Mouse (Mus musculus) MEL (cell line): ENCODE measurements around the gene Mdfi. TPM values are rescaled to one million over a fixed set of nuclear protein-coding genes. Genes with fewer than 3 reads are reported as not detected.

Source experiments
- DNase-seq: peaks from one replicate; pipeline ENCODE4 v3.0.0; 2011; ENCODE audit warnings: low read depth, low spot score
- H3K27ac ChIP-seq: 2 replicates; pipeline ENCODE4 v1.5.1; 2012; ENCODE audit warnings: low read depth, mild to moderate bottlenecking, control low read depth, low read length, moderate library complexity; ENCODE audit not compliant: control insufficient read depth
- H3K27me3 ChIP-seq, 2 experiments: fragments of 150-350 bp in 1 of 2; sonication (generic) in 1 of 2; 2 replicates each; pipeline ENCODE4 v1.6.1; 2012; ENCODE audit warnings: low read length in 2 of 2, mild to moderate bottlenecking in 2 of 2, improper control_type of control experiment in 1 of 2, moderate library complexity in 1 of 2; ENCODE audit not compliant: insufficient read depth in 2 of 2, control insufficient read depth in 1 of 2
- H3K36me3 ChIP-seq, 2 experiments: 2 replicates each; pipeline ENCODE4 v1.6.1; 2012 to 2014; ENCODE audit warnings: low read length in 2 of 2, improper control_type of control experiment in 1 of 2, inconsistent platforms in 1 of 2, mild to moderate bottlenecking in 1 of 2; ENCODE audit not compliant: insufficient read depth in 2 of 2, control insufficient read depth in 1 of 2
- H3K4me1 ChIP-seq, 2 experiments: fragments of 150-350 bp in 1 of 2; sonication (generic) in 1 of 2; 2 replicates each; pipeline ENCODE4 v1.6.1; 2012; ENCODE audit warnings: low read length in 2 of 2, improper control_type of control experiment in 1 of 2, mild to moderate bottlenecking in 1 of 2; ENCODE audit not compliant: insufficient read depth in 2 of 2, control insufficient read depth in 1 of 2
- H3K4me3 ChIP-seq, 2 experiments: fragments of 150-350 bp in 1 of 2; sonication (generic) in 1 of 2; 2 replicates each; pipeline ENCODE4 v1.5.1; 2012; ENCODE audit warnings: low read depth in 2 of 2, low read length in 2 of 2, mild to moderate bottlenecking in 2 of 2, moderate library complexity in 2 of 2, control low read depth in 1 of 2, improper control_type of control experiment in 1 of 2; ENCODE audit not compliant: control insufficient read depth in 1 of 2, insufficient read depth in 1 of 2
- H3K79me2 ChIP-seq: 2 replicates; pipeline ENCODE4 v1.6.1; 2012; ENCODE audit warnings: mild to moderate bottlenecking, low read length, moderate library complexity; ENCODE audit not compliant: control insufficient read depth, poor library complexity, insufficient read depth
- H3K9ac ChIP-seq: 2 replicates; pipeline ENCODE4 v1.6.1; 2012; ENCODE audit warnings: low read depth, mild to moderate bottlenecking, control low read depth, low read length, moderate library complexity; ENCODE audit not compliant: control insufficient read depth, poor library complexity, severe bottlenecking
- H3K9me3 ChIP-seq: fragments of 150-350 bp; sonication (generic); replicated peaks from 2 replicates; pipeline ENCODE4 v1.6.1; 2012; ENCODE audit warnings: mild to moderate bottlenecking, low read length, improper control_type of control experiment, moderate library complexity; ENCODE audit not compliant: insufficient read depth
- BHLHE40 ChIP-seq: IDR thresholded peaks from 2 replicates; pipeline ENCODE4 v1.6.1; 2012; ENCODE audit warnings: low read depth, mild to moderate bottlenecking, inconsistent platforms, low read length, improper control_type of control experiment, borderline replicate concordance
- CHD2 ChIP-seq: IDR thresholded peaks from 2 replicates; pipeline ENCODE4 v1.6.1; 2011; ENCODE audit warnings: low read length, improper control_type of control experiment
- CTCF ChIP-seq, 3 experiments: IDR thresholded peaks in 2 of 3; conservative IDR thresholded peaks in 1 of 3; 2 replicates each; pipeline ENCODE4 v1.5.1; 2011 to 2012; ENCODE audit warnings: low read length in 3 of 3, low read depth in 2 of 3, mild to moderate bottlenecking in 2 of 3, improper control_type of control experiment in 1 of 3, inconsistent platforms in 1 of 3, mixed read lengths in 1 of 3, moderate library complexity in 1 of 3; ENCODE audit not compliant: control insufficient read depth in 1 of 3, insufficient read depth in 1 of 3, poor library complexity in 1 of 3, severe bottlenecking in 1 of 3
- E2F4 ChIP-seq: IDR thresholded peaks from 2 replicates; pipeline ENCODE4 v1.6.1; 2011; ENCODE audit warnings: low read depth, low read length, improper control_type of control experiment, borderline replicate concordance
- GABPA ChIP-seq: IDR thresholded peaks from 2 replicates; pipeline ENCODE4 v1.6.1; 2012; ENCODE audit warnings: low read depth, mild to moderate bottlenecking, inconsistent platforms, low read length, improper control_type of control experiment, moderate library complexity
- KAT2A ChIP-seq: conservative IDR thresholded peaks from 2 replicates; pipeline ENCODE4 v1.6.1; 2012; ENCODE audit warnings: low read depth, low read length, improper control_type of control experiment, inconsistent platforms
- MAX ChIP-seq: IDR thresholded peaks from 2 replicates; pipeline ENCODE4 v1.6.1; 2011; ENCODE audit warnings: low read length, improper control_type of control experiment
- MAZ ChIP-seq: IDR thresholded peaks from 2 replicates; pipeline ENCODE4 v1.6.1; 2012; ENCODE audit warnings: low read depth, mild to moderate bottlenecking, inconsistent platforms, low read length, improper control_type of control experiment
- MEF2A ChIP-seq: IDR thresholded peaks from 2 replicates; pipeline ENCODE4 v1.6.1; 2014; ENCODE audit warnings: low read depth, mild to moderate bottlenecking, inconsistent platforms, low read length, improper control_type of control experiment; ENCODE audit not compliant: poor library complexity, insufficient replicate concordance, severe bottlenecking; ENCODE audit errors: extremely low read depth
- MYB ChIP-seq: IDR thresholded peaks from 2 replicates; pipeline ENCODE4 v1.6.1; 2011; ENCODE audit warnings: mild to moderate bottlenecking, low read depth, low read length, improper control_type of control experiment
- POLR2AphosphoS2 ChIP-seq: IDR thresholded peaks from 2 replicates; pipeline ENCODE4 v1.6.1; 2011; ENCODE audit warnings: low read length, improper control_type of control experiment
- POLR2AphosphoS5 ChIP-seq: IDR thresholded peaks from 2 replicates; pipeline ENCODE4 v1.6.1; 2012; ENCODE audit warnings: low read depth, borderline replicate concordance, mild to moderate bottlenecking, inconsistent platforms, low read length, moderate library complexity, mixed read lengths
- RAD21 ChIP-seq: IDR thresholded peaks from 2 replicates; pipeline ENCODE4 v1.6.1; 2011; ENCODE audit warnings: mild to moderate bottlenecking, low read depth, low read length, improper control_type of control experiment
- RCOR1 ChIP-seq: IDR thresholded peaks from 2 replicates; pipeline ENCODE4 v1.6.1; 2012; ENCODE audit warnings: low read depth, mild to moderate bottlenecking, inconsistent platforms, low read length, improper control_type of control experiment
- USF2 ChIP-seq, 2 experiments: IDR thresholded peaks; 2 replicates each; pipeline ENCODE4 v1.6.1; 2011 to 2012; ENCODE audit warnings: improper control_type of control experiment in 2 of 2, low read length in 2 of 2, borderline replicate concordance in 1 of 2, inconsistent platforms in 1 of 2, low read depth in 1 of 2, mild to moderate bottlenecking in 1 of 2; ENCODE audit not compliant: insufficient read depth in 1 of 2
- ZC3H11A ChIP-seq: IDR thresholded peaks from 2 replicates; pipeline ENCODE4 v1.6.1; 2012; ENCODE audit warnings: low read depth, mild to moderate bottlenecking, inconsistent platforms, low read length, improper control_type of control experiment
- ZKSCAN1 ChIP-seq: IDR thresholded peaks from 2 replicates; pipeline ENCODE4 v1.6.1; 2012; ENCODE audit warnings: low read depth, mild to moderate bottlenecking, inconsistent platforms, low read length, improper control_type of control experiment, moderate library complexity
- ZMIZ1 ChIP-seq: IDR thresholded peaks from 2 replicates; pipeline ENCODE4 v1.6.1; 2012; ENCODE audit warnings: low read depth, mild to moderate bottlenecking, inconsistent platforms, low read length, improper control_type of control experiment, moderate library complexity
- polyA plus RNA-seq, 2 experiments: library from polyadenylated mRNA; stranded (reverse) in 1 of 2; unstranded in 1 of 2; fragments of >175 nt in 1 of 2; fragments of >200 nt in 1 of 2; gene quantifications; 2 replicates each; pipeline versions ENCODE4 v1.2.1 to v1.2.4; 2012; ENCODE audit warnings: low replicate concordance in 2 of 2, low read depth in 1 of 2; ENCODE audit not compliant: insufficient read length in 2 of 2, insufficient read depth in 1 of 2, missing spikeins in 1 of 2
- total RNA-seq: library from RNA; depleted of rRNA; stranded (reverse); fragments of 300-350 nt; gene quantifications from 2 replicates; pipeline ENCODE4 v1.2.3, GENCODE M21; 2012

Gene Mdfi
- total and polyA plus RNA-seq, 3 experiments: not detected

DNA sequence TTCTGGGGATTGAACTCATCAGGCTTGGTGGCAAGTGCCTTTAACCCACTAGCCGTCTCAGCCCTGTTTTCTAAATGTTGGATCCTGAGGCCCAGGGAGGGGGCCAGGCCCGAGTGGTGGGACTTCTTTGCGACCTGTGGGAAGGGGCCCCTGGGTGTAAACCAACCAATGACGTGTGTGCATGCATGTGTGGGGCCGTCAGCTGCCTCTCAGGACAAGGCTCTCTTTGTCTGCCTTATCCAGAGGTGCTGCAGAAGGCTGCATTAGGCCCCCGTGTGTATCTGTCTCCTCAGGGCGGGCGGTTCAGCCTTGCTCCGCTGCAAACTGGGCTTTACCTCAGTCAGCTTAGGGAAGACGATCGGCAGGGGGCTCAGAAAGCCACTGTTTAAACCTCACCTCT, 28.9 kb upstream of the Mdfi start:
- Histone ChIP-seq H3K79me2 (no peaks in the 10 kb centered on the region), H3K9ac (no peak overlapping the region), H3K27ac (no peak overlapping the region)
- no peak for DNase-seq
- TF ChIP-seq MEF2A (no peak), MAZ (no peak), E2F4 (no peak), KAT2A (no peak), ZKSCAN1 (no peak), CHD2 (no peak), ZC3H11A (no peak), RAD21 (no peak), POLR2AphosphoS5 (no peak), MYB (no peak), MAX (no peak), BHLHE40 (no peak), ZMIZ1 (no peak), RCOR1 (no peak), POLR2AphosphoS2 (no peak), GABPA (no peak), CTCF (IDR thresholded peaks at IDR 0.05 in 2 of 3, conservative IDR thresholded peaks at IDR 0.05 in 1 of 3; ENCODE audit: control insufficient read depth in 1 of 3, insufficient read depth in 1 of 3, low read depth in 2 of 3, low read length in 3 of 3, poor library complexity in 1 of 3, severe bottlenecking in 1 of 3) (no peak)
- TF ChIP-seq, all 39 proteins: peak for 0
- no peaks in the 10 kb centered on the region for H3K9me3 ChIP-seq
- H3K27me3 ChIP-seq: no peaks in the 10 kb centered on the region
- H3K36me3 ChIP-seq: no peaks in the 10 kb centered on the region
- H3K4me1 ChIP-seq: no peaks in the 10 kb centered on the region
- no peak overlapping the region for H3K4me3 ChIP-seq

DNA sequence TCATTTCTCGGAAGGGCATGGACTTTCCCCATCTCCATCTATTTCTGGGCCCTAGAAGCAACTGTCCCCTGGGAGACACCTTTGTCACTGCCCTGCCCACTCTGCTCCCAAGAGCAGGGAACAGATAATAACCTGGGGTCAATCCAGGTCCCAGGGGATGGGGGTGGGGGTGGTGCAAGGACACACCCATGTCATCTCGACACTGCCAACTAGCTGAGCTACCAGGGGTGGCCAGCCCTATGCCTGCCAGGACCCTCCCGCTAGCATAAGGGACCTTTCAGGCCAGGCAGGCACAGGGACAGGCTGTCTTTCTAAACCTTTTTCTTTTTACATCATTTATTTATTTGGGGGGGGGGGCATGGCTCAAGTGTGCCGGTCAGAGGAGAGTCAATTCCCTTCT, 28.5 kb upstream of the Mdfi start:
- no peak overlapping the region for H3K27ac ChIP-seq
- no peak for DNase-seq
- H3K27me3 ChIP-seq: no peaks in the 10 kb centered on the region
- no peaks in the 10 kb centered on the region for H3K9me3 ChIP-seq
- H3K36me3 ChIP-seq: no peaks in the 10 kb centered on the region
- TF ChIP-seq POLR2AphosphoS2: no peak
- no peak for TF ChIP-seq USF2 (IDR thresholded peaks at IDR 0.05; ENCODE audit: borderline replicate concordance in 1 of 2, insufficient read depth in 1 of 2, low read depth in 1 of 2, low read length in 2 of 2)
- TF ChIP-seq KAT2A: no peak
- TF ChIP-seq CTCF (IDR thresholded peaks at IDR 0.05 in 2 of 3, conservative IDR thresholded peaks at IDR 0.05 in 1 of 3; ENCODE audit: control insufficient read depth in 1 of 3, insufficient read depth in 1 of 3, low read depth in 2 of 3, low read length in 3 of 3, poor library complexity in 1 of 3, severe bottlenecking in 1 of 3): no peak
- TF ChIP-seq, all 39 proteins: peak for 0
- no peaks in the 10 kb centered on the region for H3K4me1 ChIP-seq
- no peak overlapping the region for H3K4me3 ChIP-seq
- no peak overlapping the region for H3K9ac ChIP-seq
- no peaks in the 10 kb centered on the region for H3K79me2 ChIP-seq
